Mouse (Mus musculus) small intestine, adult 2 months (tissue): Measurements from ENCODE around the gene a.

ENCODE experiments used
- CTCF ChIP-seq: fragments of 200-500 bp; IDR thresholded peaks from 2 replicates; pipeline ENCODE4 v1.5.1; 2012; ENCODE audit warnings: low read depth, mild to moderate bottlenecking, control low read depth, inconsistent platforms, low read length, moderate library complexity, mixed read lengths; ENCODE audit not compliant: insufficient replicate concordance, insufficient read length; ENCODE audit errors: extremely low read depth
- POLR2A ChIP-seq: fragments of 200-500 bp; IDR thresholded peaks from 2 replicates; pipeline ENCODE4 v1.6.1; 2012; ENCODE audit warnings: low read depth, mild to moderate bottlenecking, control low read depth, inconsistent platforms, low read length, moderate library complexity

- no peak for TF ChIP-seq CTCF
- TF ChIP-seq POLR2A = no peak
These were observed 25.9 kb downstream of the a start for GRCm38 (mm10) chr2:154817089-154817488.
